Mouse (Mus musculus) kidney, adult 18-20 months (tissue): ENCODE data around the gene Olfr624.
"Not testable (repeated sequence)": the region's sequence is repeated elsewhere in the genome, so short reads cannot be mapped to it uniquely, and the experiment has no call there.

Experiments
- DNase-seq: peaks from one replicate; pipeline ENCODE4 v3.0.0; 2021

The Olfr624 gene

DNA sequence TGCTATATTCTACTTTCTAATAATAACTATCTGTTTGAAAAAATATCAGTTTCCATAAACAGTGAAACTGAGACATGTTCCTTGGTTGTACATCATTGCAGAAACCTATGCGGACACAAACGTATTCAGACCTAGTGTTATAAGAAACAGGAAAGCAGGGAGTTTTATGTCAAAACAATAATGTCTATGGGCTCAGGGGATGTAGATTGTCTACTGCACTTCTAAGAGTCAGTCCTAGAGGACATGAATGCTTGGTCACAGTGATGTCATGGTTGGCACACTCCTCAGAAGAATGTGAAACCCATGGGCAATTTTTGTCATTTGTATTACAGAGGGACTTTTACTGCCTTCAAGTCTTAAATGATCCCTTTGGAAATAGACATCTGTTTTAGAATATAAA is at the start of gene Olfr624:
Gene Olfr624 (minus strand): TSS at position 101 of the 400 bp plus-strand sequence.
- no peak for DNase-seq

DNA sequence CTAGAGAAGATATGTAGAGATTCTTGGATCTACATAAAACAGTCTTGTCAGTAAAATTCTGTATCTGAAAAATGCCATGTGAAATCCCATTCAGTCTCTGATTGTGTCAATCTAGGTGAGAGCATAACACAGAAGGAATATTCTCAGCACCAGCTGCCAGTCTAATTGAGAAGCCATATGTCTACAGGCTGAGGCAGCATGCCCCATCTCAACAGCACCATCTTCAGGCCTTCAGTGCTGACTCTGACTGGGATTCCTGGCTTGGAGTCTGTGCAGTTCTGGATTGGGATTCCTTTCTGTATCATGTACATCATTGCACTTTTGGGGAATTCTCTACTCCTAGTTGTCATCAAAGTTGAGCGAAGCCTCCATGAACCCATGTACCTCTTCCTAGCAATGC is 45.4 kb upstream of the Olfr624 start:
- DNase-seq = not testable (repeated sequence)

DNA sequence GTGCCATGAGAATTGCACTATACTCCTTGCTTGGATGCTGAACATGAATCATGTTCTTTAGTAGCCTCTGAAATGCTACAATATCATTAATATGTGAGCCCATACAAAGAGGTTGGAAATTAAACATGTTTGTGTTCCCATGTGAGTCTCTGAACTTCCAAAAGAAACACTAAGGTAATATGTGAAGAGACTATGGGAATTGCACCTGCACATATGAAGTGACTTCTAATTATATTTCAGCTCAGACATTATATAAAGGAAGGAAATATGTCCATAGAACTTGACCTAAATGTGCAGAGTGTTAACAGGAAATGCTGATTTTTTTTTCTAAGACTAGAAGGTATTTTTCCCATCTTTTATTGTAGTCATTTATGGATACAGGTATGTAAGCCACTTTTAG is 43.4 kb upstream of the Olfr624 start, which contains the start of gene Olfr243:
Gene Olfr243 (plus strand): TSS at position 301 of the 400 bp plus-strand sequence.
- DNase-seq = no peak

DNA sequence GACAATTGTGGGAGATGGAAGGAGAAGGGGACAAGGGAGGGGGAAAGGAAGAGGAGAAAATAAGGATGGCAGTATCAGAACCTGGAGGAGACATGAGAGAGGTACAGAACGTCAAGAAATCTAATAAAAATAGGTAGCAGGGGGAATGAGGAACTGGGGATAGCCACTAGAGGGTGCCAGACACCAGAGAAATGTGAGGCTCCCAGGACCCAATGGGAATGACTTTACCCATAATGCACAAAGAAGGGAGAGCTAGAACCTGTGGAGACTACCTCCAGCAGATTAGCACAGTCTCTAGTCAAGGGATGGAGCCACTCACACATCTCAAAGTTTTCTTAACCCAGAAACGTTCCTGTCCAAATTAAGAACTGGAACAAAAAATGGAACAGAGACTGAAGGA is 41.0 kb upstream of the Olfr624 start:
- no peak for DNase-seq

DNA sequence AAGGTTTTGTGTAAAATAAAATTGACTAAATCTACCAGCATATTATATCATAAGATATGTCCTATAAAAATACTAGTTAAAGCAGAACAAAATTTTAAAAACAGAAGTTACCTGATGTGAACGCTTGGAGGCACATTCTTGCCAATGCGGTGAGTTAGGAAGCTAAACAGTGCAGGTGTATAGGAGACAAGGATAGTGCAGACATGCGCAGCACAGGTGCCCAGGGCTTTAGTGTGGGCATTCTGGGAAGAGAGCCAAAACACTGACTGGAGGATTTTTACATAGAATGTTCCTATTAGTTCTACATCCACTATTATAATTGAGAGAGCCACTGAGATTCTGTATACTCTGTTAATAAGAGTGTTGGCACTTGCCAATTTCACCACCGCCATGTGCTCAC is 28.5 kb upstream of the Olfr624 start:
- no peak for DNase-seq

DNA sequence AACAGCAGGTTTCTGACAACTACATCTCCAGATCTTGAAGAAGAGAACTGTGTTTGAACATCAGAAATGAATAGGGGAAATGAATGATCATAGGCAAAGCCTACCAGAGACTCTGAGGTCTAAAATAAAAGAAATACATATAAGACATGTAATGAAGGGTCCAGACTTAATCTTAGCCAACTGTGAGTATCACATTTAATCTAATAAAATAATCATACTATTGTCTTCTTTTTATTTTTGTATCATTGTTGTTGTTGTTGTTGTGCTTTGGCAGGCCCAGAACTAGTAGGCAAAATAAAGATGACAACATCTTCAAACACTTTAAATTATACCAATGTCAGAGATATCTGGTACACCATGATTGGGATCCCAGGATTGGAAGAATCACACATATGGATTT is 11.4 kb upstream of the Olfr624 start, which contains the start of gene Olfr625-ps1:
Gene Olfr625-ps1 (plus strand): TSS at position 301 of the 400 bp plus-strand sequence.
- no peak for DNase-seq

DNA sequence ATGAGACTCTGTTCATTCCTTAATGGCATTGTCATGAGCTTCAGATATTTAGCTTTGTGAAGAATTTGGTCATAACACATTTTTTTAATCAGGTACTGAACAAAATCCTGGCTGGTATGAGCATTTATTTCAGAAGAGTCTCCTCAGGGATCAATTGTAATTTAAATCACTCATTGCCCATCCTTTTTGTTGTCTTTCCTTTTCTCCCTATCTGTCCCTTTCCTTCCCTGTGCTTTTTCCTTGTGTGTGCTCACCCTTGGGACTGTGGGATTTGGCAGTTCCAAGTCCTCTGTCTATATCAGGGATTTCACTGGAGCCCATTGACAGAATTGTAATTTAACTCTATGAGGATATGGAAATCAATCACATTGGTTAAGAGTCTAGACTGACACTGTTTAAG is 7.4 kb downstream of the Olfr624 start, which contains the start of gene Olfr623:
Gene Olfr623 (minus strand): TSS at position 101 of the 400 bp plus-strand sequence.
- DNase-seq = no peak

DNA sequence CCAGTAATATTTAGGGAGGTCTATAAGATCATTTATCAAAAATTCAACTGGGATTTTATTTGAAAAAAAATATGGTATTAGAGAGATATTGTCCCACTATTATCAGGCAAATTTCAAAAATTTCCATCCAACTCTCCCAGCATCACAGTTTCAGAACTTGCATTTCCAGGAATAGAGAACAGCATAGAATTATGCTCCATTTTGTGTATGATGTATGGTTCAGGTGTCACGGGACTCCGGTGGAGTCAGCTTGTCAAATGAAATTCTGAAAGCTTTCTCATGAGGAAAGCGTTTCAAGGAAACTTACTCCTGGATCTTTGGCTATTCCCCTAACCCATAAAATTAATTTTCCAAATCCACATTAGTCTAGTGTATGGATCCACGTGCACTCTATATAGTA is 26.9 kb downstream of the Olfr624 start:
- no peak for DNase-seq

DNA sequence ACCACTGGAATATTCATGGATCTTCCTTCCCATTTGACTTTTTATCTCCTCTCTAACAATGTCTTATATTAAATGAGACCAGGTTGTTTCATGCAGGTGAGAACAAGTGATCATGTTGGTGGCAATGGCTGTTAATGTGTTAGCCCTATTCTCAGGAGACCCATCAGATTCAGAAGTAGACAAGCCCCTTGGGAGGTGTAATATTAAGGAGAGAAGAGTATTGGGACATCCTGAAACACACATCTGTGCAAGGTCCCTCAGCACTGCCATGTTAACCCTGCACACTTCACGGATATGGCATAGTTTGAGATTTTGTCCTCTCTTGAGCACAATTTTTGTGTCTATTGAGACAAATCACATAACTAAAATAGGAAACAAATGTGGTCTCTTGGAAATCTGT is 28.4 kb downstream of the Olfr624 start, which contains the start of gene Olfr622:
Gene Olfr622 (minus strand): TSS at position 101 of the 400 bp plus-strand sequence.
- DNase-seq = no peak

DNA sequence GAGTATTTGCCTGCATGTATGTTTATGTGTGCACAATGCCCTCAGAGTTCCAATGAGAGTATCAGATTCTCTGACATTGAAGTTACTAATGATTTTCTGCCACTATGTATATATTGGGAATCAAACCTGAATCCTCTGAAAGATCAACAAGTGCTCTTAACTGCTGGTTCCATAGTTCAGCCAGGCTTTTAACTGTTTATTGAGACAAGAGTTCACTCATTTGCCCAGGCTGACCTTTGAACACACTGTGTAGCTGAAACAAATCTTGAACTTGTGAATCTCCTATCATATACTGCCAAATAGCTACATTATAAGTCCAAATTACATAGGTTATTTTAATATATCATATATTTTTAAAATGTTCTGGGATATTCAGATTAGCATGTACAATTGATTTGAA is 34.2 kb downstream of the Olfr624 start:
- DNase-seq = no peak
